Mouse (Mus musculus): ENCODE data around the gene Ttc9b.

Ttc9b gene

GRCm38 (mm10) chr7:27687836-27688235, 34.1 kb downstream of the Ttc9b start:
- DNase-seq (ENCODE audit: low read depth, low spot score): no peak

DNA sequence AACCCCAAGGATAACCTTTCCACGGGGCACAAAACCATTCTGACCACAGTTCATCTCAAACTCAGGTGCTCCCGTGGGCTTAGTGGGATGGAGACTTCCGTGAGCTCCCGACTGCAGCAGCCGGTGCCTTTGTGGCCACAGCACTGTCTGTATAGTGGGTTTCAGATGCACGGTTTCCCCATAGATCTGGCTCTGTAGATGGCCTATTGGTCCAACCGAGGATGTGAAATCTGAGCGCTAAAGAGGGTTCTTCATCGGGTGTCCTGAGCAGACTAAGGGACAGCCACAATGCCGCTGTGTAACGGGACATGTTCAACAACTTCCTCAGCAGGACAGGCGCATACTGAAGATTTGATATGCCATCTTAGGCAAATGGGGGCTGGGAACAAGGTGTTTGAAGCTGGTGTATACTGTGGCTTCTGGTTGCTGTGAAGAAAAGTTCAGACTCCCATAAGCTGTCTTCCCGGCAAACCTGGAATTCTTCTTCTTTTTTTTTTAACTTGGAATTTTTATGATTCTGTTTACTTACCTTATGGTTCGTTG, 34.6 kb downstream of the Ttc9b start:
- no peak for DNase-seq (ENCODE audit: low read depth, low spot score)

DNA sequence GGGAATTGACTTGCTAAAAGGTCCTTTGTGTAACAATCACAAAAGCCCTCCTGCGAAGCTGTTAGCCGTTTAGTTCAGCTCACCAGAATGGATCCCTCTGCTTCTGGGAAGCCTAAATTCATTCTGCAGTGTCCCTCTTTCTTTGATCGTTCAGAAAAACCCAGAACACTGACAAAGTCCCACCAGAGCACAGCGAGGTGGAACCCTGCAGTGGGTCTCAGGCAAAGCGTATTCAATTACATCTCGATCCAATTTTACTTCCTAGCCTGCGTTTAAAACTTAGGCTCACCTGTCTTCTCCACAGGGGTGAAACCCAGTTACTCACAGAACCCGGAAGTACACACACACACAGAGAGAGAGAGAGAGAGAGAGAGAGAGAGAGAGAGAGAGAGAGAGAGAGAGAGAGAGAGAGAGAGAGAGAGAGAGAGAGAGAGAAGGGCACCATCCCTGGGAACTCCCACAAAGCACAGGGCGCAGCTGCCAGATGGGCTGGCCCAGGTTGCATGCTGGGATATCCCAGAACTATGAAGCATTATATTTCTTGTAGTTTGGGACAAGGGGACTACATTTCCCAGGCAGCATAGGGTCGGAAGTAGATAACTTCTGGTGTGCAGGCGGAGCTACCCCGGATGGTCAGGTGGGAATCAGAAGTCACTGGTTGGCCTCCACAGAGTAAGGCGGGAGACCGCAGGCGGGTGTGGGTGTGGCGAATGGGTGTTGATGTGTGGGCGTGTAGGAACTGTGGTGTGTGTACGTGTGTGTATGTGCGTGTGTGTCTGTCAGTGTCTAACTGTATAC, 35.3 kb downstream of the Ttc9b start, which contains the start of gene Zfp607b:
Zfp607b (plus strand) TSS at position 526 of the 798 bp plus-strand sequence.
- DNase-seq (ENCODE audit: low read depth, low spot score): peak; percentile 97

- DNase-seq (ENCODE audit: low read depth, low spot score): peak; percentile 86
Observed at GRCm38 (mm10) chr7:27691076-27691475, 37.4 kb downstream of the Ttc9b start.

- peak; percentile 85 for DNase-seq (ENCODE audit: low read depth, low spot score)
Observed at GRCm38 (mm10) chr7:27696711-27697110, 43.0 kb downstream of the Ttc9b start.
